Mouse (Mus musculus): ENCODE measurements around the gene Spg21. TPM values are rescaled to one million over a fixed set of nuclear protein-coding genes. Genes with fewer than 3 reads are reported as not detected.
A peak's percentile ranks its signal among the peaks of the same experiment; 100 is the strongest.

The Spg21 gene
- polyA plus RNA-seq (2015; fragmentation: Nextera tagmentation; extraction: Ambion mirVana), result 28.0 and 37.1 TPM in 2 replicates

DNA sequence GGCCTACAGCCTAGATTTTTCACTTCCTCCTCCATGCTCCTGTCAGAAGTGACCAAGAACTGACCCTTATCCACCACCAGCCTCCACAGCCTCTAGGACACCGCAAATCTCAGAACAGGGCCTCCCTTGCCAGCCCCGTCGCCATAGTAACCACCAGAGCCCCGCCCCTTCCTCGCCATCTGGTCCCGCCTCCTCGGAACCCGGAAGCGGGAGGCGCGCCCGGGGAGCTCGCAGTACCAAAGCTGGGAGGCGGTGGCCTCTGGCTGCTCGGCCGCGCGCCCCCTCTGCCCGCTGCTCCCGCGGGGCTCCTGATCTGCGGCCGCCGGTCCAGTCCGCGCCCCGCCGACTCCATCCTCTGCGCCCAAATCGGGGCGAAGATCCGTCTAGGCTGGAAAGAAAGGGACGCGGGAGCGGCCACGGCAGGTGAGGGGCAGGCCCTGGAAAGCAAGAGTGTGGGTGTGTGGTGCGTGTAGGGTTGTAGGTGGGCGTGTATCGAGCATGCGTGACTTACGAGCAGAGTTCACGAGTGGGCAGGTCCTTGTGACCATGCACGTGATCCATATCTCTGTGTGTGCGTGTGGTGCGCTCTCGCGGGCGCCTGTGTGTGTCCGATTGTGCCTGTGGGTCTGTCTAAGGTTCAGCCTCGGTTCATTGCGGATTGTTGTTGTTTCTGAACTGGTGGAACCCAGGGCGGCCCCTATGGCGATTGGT, at the start of gene Spg21:
Gene Spg21, plus strand, starts transcription at position 216 of the 711 bp plus-strand sequence.
- Histone ChIP-seq H3K4me2 (peak within 1 kb of the TSS; percentile 85), H3K9ac (peak within 1 kb of the TSS; percentile 76), H3K27ac (peak within 1 kb of the TSS; percentile 58), H3K9me3 (replicated peaks) (no peaks in the 10 kb centered on the region), H3K4me3 (replicated peaks) (peak within 1 kb of the TSS; percentile 70), H3K36me3 (peaks cover 7% of the 10 kb centered on the region), H3K4me1 (replicated peaks) (peaks cover 39% of the 10 kb centered on the region), H3K27me3 (no peaks in the 10 kb centered on the region)
- peak; percentile 90 for DNase-seq
- peak; percentile 87 for ATAC-seq (ENCODE audit: low read depth)
- under 1% methylated on average over 53 of the region's 53 CpGs for WGBS (ENCODE audit: insufficient replicate concordance)

GRCm38 (mm10) chr9:65411326-65411725, 49.4 kb upstream of the Spg21 start:
- Histone ChIP-seq H3K4me3 (replicated peaks) (no peak overlapping the region), H3K27ac (no peak overlapping the region), H3K9ac (no peak overlapping the region), H3K9me3 (replicated peaks) (no peaks in the 10 kb centered on the region), H3K4me2 (no peak overlapping the region), H3K36me3 (no peaks in the 10 kb centered on the region), H3K27me3 (no peaks in the 10 kb centered on the region), H3K4me1 (replicated peaks) (0 out of 2 replicates have a peak, but pooled peaks cover 6% of the 10 kb centered on the region)
- ATAC-seq (ENCODE audit: low read depth) (no peak), DNase-seq (no peak)
- WGBS (ENCODE audit: insufficient replicate concordance), result 50% methylated on average over 3 of the region's 3 CpGs

- DNase-seq (no peak), ATAC-seq (ENCODE audit: low read depth) (no peak)
- H3K27me3 ChIP-seq, result no peaks in the 10 kb centered on the region
- no peaks in the 10 kb centered on the region for H3K9me3 ChIP-seq (replicated peaks)
- H3K4me2 ChIP-seq, result no peak overlapping the region
- no peaks in the 10 kb centered on the region for H3K4me1 ChIP-seq (replicated peaks)
- no peaks in the 10 kb centered on the region for H3K36me3 ChIP-seq
- WGBS (ENCODE audit: insufficient replicate concordance), result 48% methylated on average over 3 of the region's 3 CpGs
- no peak overlapping the region for H3K27ac ChIP-seq
- H3K4me3 ChIP-seq (replicated peaks), result no peak overlapping the region
- H3K9ac ChIP-seq, result no peak overlapping the region
These were observed 43.0 kb upstream of the Spg21 start for GRCm38 (mm10) chr9:65417738-65418137.

- Histone ChIP-seq H3K9me3 (replicated peaks) (no peaks in the 10 kb centered on the region), H3K4me1 (replicated peaks) (no peaks in the 10 kb centered on the region), H3K9ac (no peak overlapping the region), H3K36me3 (no peaks in the 10 kb centered on the region), H3K4me3 (replicated peaks) (no peak overlapping the region), H3K27me3 (no peaks in the 10 kb centered on the region), H3K4me2 (no peak overlapping the region), H3K27ac (no peak overlapping the region)
- no peak for ATAC-seq (ENCODE audit: low read depth)
- no peak for DNase-seq
- WGBS (ENCODE audit: insufficient replicate concordance), result 51% methylated on average over 3 of the region's 3 CpGs
These were observed 41.1 kb upstream of the Spg21 start for GRCm38 (mm10) chr9:65419633-65420032.

- no peaks in the 10 kb centered on the region for H3K36me3 ChIP-seq
- no peak within 1 kb of the TSS for H3K9ac ChIP-seq
- no peak within 1 kb of the TSS for H3K4me2 ChIP-seq
- WGBS (ENCODE audit: insufficient replicate concordance), result 69% methylated on average over 11 of the region's 11 CpGs
- H3K9me3 ChIP-seq (replicated peaks), result no peaks in the 10 kb centered on the region
- ATAC-seq (ENCODE audit: low read depth), result no peak
- H3K4me3 ChIP-seq (replicated peaks), result no peak within 1 kb of the TSS
- no peak within 1 kb of the TSS for H3K27ac ChIP-seq
- no peaks in the 10 kb centered on the region for H3K27me3 ChIP-seq
- no peak for DNase-seq
- no peaks in the 10 kb centered on the region for H3K4me1 ChIP-seq (replicated peaks)
These were observed 37.8 kb upstream of the Spg21 start, which contains the start of gene Slc51b for GRCm38 (mm10) chr9:65422760-65423501. Gene Slc51b, minus strand, starts transcription at chr9:65422955.

- Histone ChIP-seq H3K9me3 (replicated peaks) (no peaks in the 10 kb centered on the region), H3K36me3 (no peaks in the 10 kb centered on the region), H3K27ac (no peak overlapping the region), H3K27me3 (no peaks in the 10 kb centered on the region), H3K4me2 (no peak overlapping the region), H3K9ac (no peak overlapping the region), H3K4me1 (replicated peaks) (no peaks in the 10 kb centered on the region), H3K4me3 (replicated peaks) (no peak overlapping the region)
- DNase-seq, result no peak
- 16% methylated on average over 3 of the region's 3 CpGs for WGBS (ENCODE audit: insufficient replicate concordance)
- ATAC-seq (ENCODE audit: low read depth), result no peak
These were observed 36.4 kb upstream of the Spg21 start for GRCm38 (mm10) chr9:65424393-65424792.

DNA sequence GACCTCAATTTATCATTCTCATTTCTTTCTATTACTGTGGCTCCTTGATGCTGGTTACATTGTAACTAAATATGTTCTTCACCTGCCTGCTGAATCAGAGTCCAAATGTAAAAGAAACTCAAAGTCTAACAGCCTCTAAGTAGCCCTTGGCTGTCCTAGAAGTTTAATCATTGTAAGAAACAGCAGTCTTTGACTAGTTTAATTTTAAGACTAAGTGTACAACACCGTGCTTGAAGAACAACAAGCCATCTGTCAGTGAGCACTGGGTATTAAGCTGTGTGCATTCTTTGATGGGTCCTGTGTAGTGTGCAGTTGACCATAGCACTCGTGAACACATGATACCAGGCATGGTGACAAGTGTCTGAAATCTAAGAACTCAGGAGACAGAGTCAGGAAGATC, 33.2 kb upstream of the Spg21 start:
- H3K4me3 ChIP-seq (replicated peaks), result no peak overlapping the region
- no peaks in the 10 kb centered on the region for H3K36me3 ChIP-seq
- H3K27ac ChIP-seq, result no peak overlapping the region
- H3K9ac ChIP-seq, result no peak overlapping the region
- no peaks in the 10 kb centered on the region for H3K9me3 ChIP-seq (replicated peaks)
- ATAC-seq (ENCODE audit: low read depth) (no peak), DNase-seq (no peak)
- H3K4me1 ChIP-seq (replicated peaks), result no peaks in the 10 kb centered on the region
- WGBS (ENCODE audit: insufficient replicate concordance), result 57% methylated on average over 2 of the region's 2 CpGs
- H3K4me2 ChIP-seq, result no peak overlapping the region
- no peaks in the 10 kb centered on the region for H3K27me3 ChIP-seq

DNA sequence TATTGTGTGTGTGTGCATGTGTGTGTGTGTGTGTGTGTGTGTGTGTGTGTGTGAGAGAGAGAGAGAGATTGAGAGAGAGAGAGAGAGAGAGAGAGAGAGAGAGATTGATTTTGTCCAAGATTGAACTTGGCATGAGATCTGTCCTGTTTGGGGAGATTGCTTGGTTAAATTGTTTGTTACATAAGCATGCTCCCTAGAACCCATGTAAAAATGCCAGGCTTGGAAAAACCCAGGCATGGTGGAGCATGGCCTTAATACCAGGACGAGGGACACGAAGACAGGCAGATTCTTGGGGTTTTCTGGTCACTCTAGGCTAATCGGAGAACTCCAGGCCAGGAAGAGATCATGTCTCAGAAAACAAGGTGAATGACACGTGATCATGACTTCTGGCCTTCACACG, 32.7 kb upstream of the Spg21 start:
- no peak overlapping the region for H3K9ac ChIP-seq
- ATAC-seq (ENCODE audit: low read depth), result no peak
- H3K9me3 ChIP-seq (replicated peaks), result no peaks in the 10 kb centered on the region
- no peaks in the 10 kb centered on the region for H3K4me1 ChIP-seq (replicated peaks)
- no peaks in the 10 kb centered on the region for H3K36me3 ChIP-seq
- H3K4me2 ChIP-seq, result no peak overlapping the region
- no peak overlapping the region for H3K27ac ChIP-seq
- H3K4me3 ChIP-seq (replicated peaks), result no peak overlapping the region
- H3K27me3 ChIP-seq, result no peaks in the 10 kb centered on the region; the same call in 1 of the 2 replicates
- WGBS (ENCODE audit: insufficient replicate concordance), result 62% methylated on average over 5 of the region's 5 CpGs
- DNase-seq, result no peak

- no peak for ATAC-seq (ENCODE audit: low read depth)
- H3K36me3 ChIP-seq, result no peaks in the 10 kb centered on the region
- H3K4me2 ChIP-seq, result no peak overlapping the region
- no peak overlapping the region for H3K27ac ChIP-seq
- H3K9ac ChIP-seq, result no peak overlapping the region
- H3K9me3 ChIP-seq (replicated peaks), result no peaks in the 10 kb centered on the region
- peaks cover 4% of the 10 kb centered on the region for H3K27me3 ChIP-seq
- DNase-seq, result no peak
- peaks cover 6% of the 10 kb centered on the region for H3K4me1 ChIP-seq (replicated peaks)
- H3K4me3 ChIP-seq (replicated peaks), result no peak overlapping the region
These were observed 30.3 kb upstream of the Spg21 start for GRCm38 (mm10) chr9:65430401-65430800.

- Histone ChIP-seq H3K9me3 (replicated peaks) (no peaks in the 10 kb centered on the region), H3K27ac (no peak overlapping the region), H3K27me3 (peaks cover 4% of the 10 kb centered on the region), H3K4me2 (no peak overlapping the region), H3K36me3 (no peaks in the 10 kb centered on the region), H3K4me3 (replicated peaks) (no peak overlapping the region), H3K4me1 (replicated peaks) (peaks cover 6% of the 10 kb centered on the region), H3K9ac (no peak overlapping the region)
- WGBS (ENCODE audit: insufficient replicate concordance), result 73% methylated on average over 5 of the region's 5 CpGs
- DNase-seq (no peak), ATAC-seq (ENCODE audit: low read depth) (no peak)
These were observed 29.8 kb upstream of the Spg21 start for GRCm38 (mm10) chr9:65430921-65431320.

GRCm38 (mm10) chr9:65432236-65432635, 28.5 kb upstream of the Spg21 start:
- no peak overlapping the region for H3K4me3 ChIP-seq (replicated peaks)
- no peak for ATAC-seq (ENCODE audit: low read depth)
- H3K4me1 ChIP-seq (replicated peaks), result peaks cover 16% of the 10 kb centered on the region
- peak; percentile 57 for DNase-seq
- WGBS (ENCODE audit: insufficient replicate concordance), result 3% methylated on average over 3 of the region's 3 CpGs
- H3K36me3 ChIP-seq, result no peaks in the 10 kb centered on the region
- H3K9me3 ChIP-seq (replicated peaks), result no peaks in the 10 kb centered on the region
- H3K27me3 ChIP-seq, result peaks cover 4% of the 10 kb centered on the region
- no peak overlapping the region for H3K4me2 ChIP-seq
- H3K27ac ChIP-seq, result no peak overlapping the region
- no peak overlapping the region for H3K9ac ChIP-seq
